Mouse (Mus musculus) kidney, embryonic 14.5 days (tissue): ENCODE measurements around the gene Tyro3. TPM values are rescaled to one million over a fixed set of nuclear protein-coding genes. Genes with fewer than 3 reads are reported as not detected.

ENCODE experiments used
- ATAC-seq: fragments of 200-750 bp; cut with Nextera tagmentation; 2 replicates; pipeline ENCODE4 v1.8.0; 2017; ENCODE audit warnings: moderate number of reproducible peaks, mild to moderate bottlenecking, moderate TSS enrichment, moderate library complexity; ENCODE audit not compliant: low FRiP score, low TSS enrichment
- H3K27ac ChIP-seq: fragments of 300-500 bp; sonication (generic); 2 replicates; pipeline ENCODE4 v1.5.1; 2014; ENCODE audit warnings: low read depth, mild to moderate bottlenecking, low read length, moderate library complexity, mixed read lengths
- H3K27me3 ChIP-seq: fragments of 300-500 bp; sonication (generic); 2 replicates; pipeline ENCODE4 v1.6.1; 2014; ENCODE audit warnings: mild to moderate bottlenecking, low read length; ENCODE audit not compliant: control insufficient read depth, insufficient read depth
- H3K36me3 ChIP-seq: fragments of 300-500 bp; sonication (generic); 2 replicates; pipeline ENCODE4 v1.6.1; 2014; ENCODE audit warnings: low read length, mixed read lengths; ENCODE audit not compliant: control insufficient read depth, insufficient read depth
- H3K4me1 ChIP-seq: fragments of 300-500 bp; sonication (generic); 2 replicates; pipeline ENCODE4 v1.6.1; 2014; ENCODE audit warnings: low read length, mixed read lengths; ENCODE audit not compliant: control insufficient read depth, insufficient read depth
- H3K4me2 ChIP-seq: fragments of 300-500 bp; sonication (generic); replicated peaks from 2 replicates; pipeline ENCODE4 v1.6.1; 2014; ENCODE audit warnings: low read depth, mild to moderate bottlenecking, low read length
- H3K4me3 ChIP-seq: fragments of 300-500 bp; sonication (generic); 2 replicates; pipeline ENCODE4 v1.5.1; 2014; ENCODE audit warnings: mild to moderate bottlenecking, low read length
- H3K9ac ChIP-seq: fragments of 300-500 bp; sonication (generic); 2 replicates; pipeline ENCODE4 v1.6.1; 2014; ENCODE audit warnings: low read depth, mild to moderate bottlenecking, low read length, moderate library complexity
- H3K9me3 ChIP-seq: fragments of 300-500 bp; sonication (generic); 2 replicates; pipeline ENCODE4 v1.6.1; 2016; ENCODE audit warnings: low read length; ENCODE audit not compliant: control insufficient read depth
- WGBS: fragments of 180-500 bp; shearing (Covaris S2); extraction: QIAGEN DNeasy Blood & Tissue Kit; methylation state at CpG from one replicate; pipeline ENCODE4 v1.1.7; 2014; 5-methylcytosine and 5-hydroxymethylcytosine counted together
- polyA plus RNA-seq: library from polyadenylated mRNA; unstranded; fragments of >200 nt; fragmentation: Nextera tagmentation; extraction: Ambion mirVana; gene quantifications from 2 replicates; pipeline ENCODE4 v1.2.1, GENCODE M21; 2014

The Tyro3 gene
- polyA plus RNA-seq: 10.2 and 13.8 TPM in 2 replicates

- no peak within 1 kb of the TSS for H3K9ac ChIP-seq
- H3K4me2 ChIP-seq: no peak within 1 kb of the TSS
- H3K4me1 ChIP-seq: peaks cover 10% of the 10 kb centered on the region; the same call in 1 of the 2 replicates
- H3K27ac ChIP-seq: no peak within 1 kb of the TSS
- H3K9me3 ChIP-seq: no peaks in the 10 kb centered on the region
- H3K4me3 ChIP-seq: no peak within 1 kb of the TSS
- H3K36me3 ChIP-seq: no peaks in the 10 kb centered on the region
- H3K27me3 ChIP-seq: peaks cover 12% of the 10 kb centered on the region
- WGBS: 67% methylated on average over 5 of the region's 5 CpGs
- ATAC-seq: no peak
Measured at GRCm38 (mm10) chr2:119797279-119797783, at the start of gene Tyro3. Gene Tyro3 (plus strand): TSS chr2:119797733.

GRCm38 (mm10) chr2:119749260-119749659 lies 48.3 kb upstream of the Tyro3 start:
- H3K27ac ChIP-seq: no peak overlapping the region
- H3K9ac ChIP-seq: no peak overlapping the region
- no peak for ATAC-seq
- peaks cover 5% of the 10 kb centered on the region; the same call in 1 of the 2 replicates for H3K4me1 ChIP-seq
- 72% methylated on average over 13 of the region's 13 CpGs for WGBS
- H3K4me3 ChIP-seq: no peak overlapping the region
- no peaks in the 10 kb centered on the region for H3K9me3 ChIP-seq
- H3K36me3 ChIP-seq: no peaks in the 10 kb centered on the region
- peaks cover 13% of the 10 kb centered on the region for H3K27me3 ChIP-seq
- H3K4me2 ChIP-seq: no peak overlapping the region

DNA sequence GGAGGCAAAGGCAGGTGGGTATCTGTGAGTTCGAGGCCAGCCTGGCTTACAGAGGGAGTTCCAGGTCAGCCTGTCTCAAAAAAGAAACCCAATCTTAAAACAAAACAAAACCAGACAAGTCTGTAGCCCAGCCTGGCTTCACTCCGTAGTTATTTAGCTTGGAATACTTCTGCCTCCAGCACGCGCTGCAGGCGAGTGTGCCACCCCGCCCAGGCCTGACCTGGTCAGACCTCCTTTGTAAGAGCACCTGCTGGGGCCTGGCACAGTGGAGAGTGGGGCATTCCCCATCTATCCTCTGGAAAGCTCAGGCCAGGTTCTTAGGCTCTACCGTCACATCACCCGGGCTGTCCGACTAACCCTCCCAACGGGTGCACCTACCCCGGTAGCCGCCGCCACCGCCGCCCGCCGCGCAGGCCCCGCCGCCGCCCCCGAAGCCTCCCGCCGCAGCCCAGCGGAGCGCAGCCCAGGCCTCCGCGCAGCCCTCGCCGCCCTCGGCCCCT lies 39.9 kb upstream of the Tyro3 start:
- Histone ChIP-seq H3K27ac (no peak overlapping the region), H3K4me1 (0 out of 2 replicates have a peak, but pooled peaks cover 12% of the 10 kb centered on the region), H3K4me3 (peak overlapping the region; percentile 63), H3K36me3 (no peaks in the 10 kb centered on the region), H3K4me2 (peak overlapping the region; percentile 100), H3K9ac (peak overlapping the region; percentile 58), H3K9me3 (no peaks in the 10 kb centered on the region), H3K27me3 (peaks cover 52% of the 10 kb centered on the region)
- 5% methylated on average over 17 of the region's 31 CpGs for WGBS
- peak; percentile 58; the same call in 1 of the 2 replicates for ATAC-seq

DNA sequence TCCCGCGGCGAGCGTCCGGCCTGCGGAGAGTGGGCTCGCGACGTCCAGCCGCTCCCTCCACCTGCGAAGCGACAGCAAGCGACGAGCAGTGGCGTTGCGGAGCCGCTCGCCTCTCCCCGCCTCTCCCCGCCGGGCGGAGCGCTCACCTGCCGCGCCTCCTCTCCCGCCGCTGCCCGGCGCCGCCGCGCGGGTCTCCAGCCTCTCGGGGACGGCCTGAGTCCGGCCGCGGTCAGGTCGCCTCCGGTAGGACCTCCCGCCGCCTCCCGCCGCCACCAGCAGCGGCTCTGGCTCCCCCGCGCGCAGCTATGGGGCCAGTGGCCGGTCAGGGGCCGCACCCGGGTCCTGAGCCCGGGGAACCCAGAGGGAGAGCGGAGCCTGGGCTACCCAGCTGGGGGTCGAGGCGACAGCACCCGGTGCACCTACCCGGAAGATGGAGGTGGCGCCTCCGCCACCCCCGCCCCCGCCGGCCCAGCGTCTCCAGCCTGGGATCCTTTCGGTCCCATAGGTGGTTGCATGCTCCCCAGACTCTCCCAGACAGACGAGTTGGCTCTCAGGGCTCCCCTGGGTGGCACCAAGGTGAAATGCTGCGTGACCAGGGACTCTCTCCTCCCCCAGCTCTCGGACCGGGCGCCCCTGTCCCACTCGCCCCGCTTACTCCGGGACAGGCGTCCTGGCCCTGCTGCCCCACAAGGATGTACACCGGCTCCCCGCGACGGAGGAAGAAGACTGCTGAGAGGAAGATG lies 39.3 kb upstream of the Tyro3 start:
- Histone ChIP-seq H3K9me3 (no peaks in the 10 kb centered on the region), H3K4me3 (peak overlapping the region; percentile 63), H3K9ac (peak overlapping the region; percentile 58), H3K36me3 (no peaks in the 10 kb centered on the region), H3K27me3 (peaks cover 52% of the 10 kb centered on the region), H3K27ac (no peak overlapping the region), H3K4me2 (peak overlapping the region; percentile 100), H3K4me1 (0 out of 2 replicates have a peak, but pooled peaks cover 12% of the 10 kb centered on the region)
- WGBS: under 1% methylated on average over 75 of the region's 77 CpGs
- ATAC-seq: peak; percentile 58; the same call in 1 of the 2 replicates

DNA sequence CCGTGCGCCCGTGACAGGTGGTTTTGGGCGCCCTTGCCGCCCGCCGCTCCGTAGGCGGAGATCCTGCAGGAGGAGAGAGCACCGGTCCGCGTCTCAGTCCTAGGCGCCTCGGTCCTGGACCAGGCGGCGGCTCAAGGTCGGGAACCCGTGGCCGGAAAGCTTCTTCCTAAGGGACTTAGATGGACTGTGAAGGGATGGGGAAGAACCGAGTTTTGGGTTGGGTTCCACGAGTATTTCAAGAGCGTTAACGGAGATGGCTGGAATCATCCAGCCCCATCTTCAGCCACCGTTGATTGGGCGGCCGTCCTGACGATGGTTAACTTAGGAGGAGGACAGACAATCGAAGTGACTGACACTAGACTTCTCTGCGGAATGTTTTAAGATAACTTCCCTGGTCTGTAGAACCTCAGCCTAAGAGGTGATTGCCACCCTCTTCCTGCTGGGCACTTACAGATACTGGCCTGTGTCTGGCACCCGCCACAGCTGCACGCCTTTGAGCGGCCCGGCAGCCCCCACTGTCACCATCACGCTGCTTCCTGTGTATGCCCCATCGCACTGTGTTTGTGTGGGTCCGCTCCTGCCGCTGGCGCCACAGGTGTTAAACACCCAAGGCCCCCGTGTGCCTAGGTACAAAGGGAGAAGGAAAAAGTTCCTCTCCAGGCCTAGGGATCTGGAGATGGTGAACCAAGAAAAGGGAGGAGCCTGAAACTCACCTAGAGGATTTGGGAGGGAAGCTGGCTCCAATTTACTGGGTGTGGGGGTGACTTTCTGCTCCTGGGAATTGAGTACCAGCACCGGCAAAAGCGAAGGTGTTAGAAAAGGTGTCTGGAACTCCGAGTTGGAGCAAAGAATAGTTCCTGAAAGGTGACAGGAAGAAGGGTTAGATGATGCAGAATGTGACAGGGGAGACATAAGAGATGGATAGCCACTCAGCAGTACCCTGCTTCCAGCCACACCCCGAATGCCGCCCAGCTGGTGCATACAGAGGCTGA lies 38.4 kb upstream of the Tyro3 start:
- Histone ChIP-seq H3K27me3 (peaks cover 48% of the 10 kb centered on the region), H3K27ac (no peak overlapping the region), H3K9ac (0 out of 2 replicates have a peak overlapping the region, but pooled peaks have one; percentile 58), H3K4me2 (peak overlapping the region; percentile 100), H3K4me1 (0 out of 2 replicates have a peak, but pooled peaks cover 12% of the 10 kb centered on the region), H3K4me3 (peak overlapping the region; percentile 63), H3K36me3 (peaks cover 6% of the 10 kb centered on the region), H3K9me3 (no peaks in the 10 kb centered on the region)
- WGBS: 4% methylated on average over 44 of the region's 44 CpGs
- ATAC-seq: peak; percentile 12; the same call in 1 of the 2 replicates

DNA sequence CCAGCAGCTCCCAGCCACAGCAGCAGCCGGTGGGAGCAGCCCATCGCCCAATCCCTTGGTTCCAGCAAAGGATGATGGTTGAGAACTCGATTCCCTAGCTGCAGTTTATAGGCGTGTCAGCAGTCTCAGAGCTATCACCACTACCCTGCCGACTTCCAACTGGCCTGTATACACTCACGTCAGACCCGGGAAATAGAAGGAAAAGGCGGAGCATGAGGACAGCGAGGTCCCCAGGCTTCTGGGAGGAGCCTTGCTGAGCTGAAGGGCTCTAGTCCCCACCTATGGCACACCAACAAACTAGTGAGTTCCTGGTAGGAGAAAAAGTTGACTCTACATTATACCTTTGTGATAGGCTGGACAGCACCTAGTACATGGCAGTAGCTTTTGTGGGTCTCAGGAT lies 37.3 kb upstream of the Tyro3 start, which contains the start of gene Ltk:
Ltk (minus strand) TSS at position 181 of the 400 bp plus-strand sequence.
- Histone ChIP-seq H3K9me3 (no peaks in the 10 kb centered on the region), H3K4me1 (0 out of 2 replicates have a peak, but pooled peaks cover 12% of the 10 kb centered on the region), H3K27me3 (peaks cover 48% of the 10 kb centered on the region), H3K36me3 (peaks cover 13% of the 10 kb centered on the region), H3K4me2 (no peak within 1 kb of the TSS), H3K27ac (no peak within 1 kb of the TSS), H3K4me3 (0 out of 2 replicates have a peak within 1 kb of the TSS, but pooled peaks have one; percentile 63), H3K9ac (no peak within 1 kb of the TSS)
- no peak for ATAC-seq
- 13% methylated on average over 9 of the region's 9 CpGs for WGBS

DNA sequence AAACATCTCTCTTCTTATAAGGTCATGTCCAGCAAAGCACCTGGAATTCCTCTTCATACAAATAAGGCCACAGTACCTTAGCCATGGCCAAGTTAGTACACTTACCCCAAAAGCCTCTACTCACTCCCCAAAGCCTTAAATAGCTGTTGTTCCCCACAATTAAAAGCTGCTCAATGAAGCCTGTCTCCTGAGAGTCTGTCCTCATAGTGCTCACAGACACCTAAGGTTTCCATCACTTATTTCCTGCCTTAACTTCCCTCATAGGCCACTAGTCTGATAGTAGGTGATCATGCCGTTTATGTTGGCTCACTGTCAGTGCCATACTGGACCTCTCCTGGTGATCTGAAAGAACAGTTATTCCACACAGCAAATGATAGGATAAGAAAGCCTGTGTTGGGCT lies 35.3 kb upstream of the Tyro3 start:
- 0 out of 2 replicates have a peak, but pooled peaks cover 12% of the 10 kb centered on the region for H3K4me1 ChIP-seq
- no peaks in the 10 kb centered on the region for H3K9me3 ChIP-seq
- H3K27me3 ChIP-seq: peaks cover 38% of the 10 kb centered on the region
- H3K27ac ChIP-seq: no peak overlapping the region
- no peak overlapping the region for H3K4me3 ChIP-seq
- H3K4me2 ChIP-seq: no peak overlapping the region
- H3K9ac ChIP-seq: no peak overlapping the region
- 80% methylated on average over 1 of the region's 1 CpGs for WGBS
- H3K36me3 ChIP-seq: peaks cover 21% of the 10 kb centered on the region
- no peak for ATAC-seq

GRCm38 (mm10) chr2:119763924-119764323 lies 33.6 kb upstream of the Tyro3 start:
- ATAC-seq: no peak
- Histone ChIP-seq H3K4me3 (no peak overlapping the region), H3K4me2 (no peak overlapping the region), H3K9me3 (no peaks in the 10 kb centered on the region), H3K36me3 (peaks cover 32% of the 10 kb centered on the region), H3K9ac (no peak overlapping the region), H3K4me1 (no peaks in the 10 kb centered on the region), H3K27ac (no peak overlapping the region), H3K27me3 (peaks cover 21% of the 10 kb centered on the region)
- 63% methylated on average over 4 of the region's 4 CpGs for WGBS
